Mouse (Mus musculus) naive thymus-derived CD4-positive, alpha-beta T cell, adult 2 months (primary cell): ENCODE measurements at regions not wholly inside any gene's neighbourhood (a gene's known extent, or its start where the extent isn't known, plus 50 kb on each side); places are given as distances from the start of the nearest gene placed in this dataset.
A peak's percentile ranks its signal among the peaks of the same experiment; 100 is the strongest.
"Not testable (repeated sequence)": the region's sequence is repeated elsewhere in the genome, so short reads cannot be mapped to it uniquely, and the experiment has no call there.

Experiments used
- DNase-seq: peaks from one replicate; pipeline ENCODE4 v3.0.0-alpha.2; 2011; ENCODE audit warnings: low read depth

- peak; percentile 39 for DNase-seq
Observed at GRCm38 (mm10) chr1:164744955-164745608, 51.4 kb upstream of the Dpt start.

DNA sequence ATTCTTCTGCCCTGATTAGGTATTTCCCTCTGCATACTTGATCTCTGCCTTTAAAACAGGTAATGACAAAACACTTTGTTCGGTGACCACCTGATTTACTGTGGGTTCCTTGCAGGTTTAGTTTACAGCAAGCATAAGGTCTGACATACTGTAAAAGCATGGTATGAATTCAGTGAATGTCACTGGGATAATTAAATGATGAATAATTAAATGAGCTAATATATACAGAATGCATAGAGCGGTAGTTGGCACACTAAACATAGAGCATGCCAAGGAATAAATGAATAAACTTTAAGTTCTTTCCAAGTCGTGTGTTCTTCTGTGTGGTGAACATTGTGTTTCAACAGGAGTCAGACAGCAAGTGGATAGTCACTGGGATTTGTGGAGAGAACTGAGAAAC, 51.9 kb upstream of the Dpt start:
- no peak for DNase-seq

DNA sequence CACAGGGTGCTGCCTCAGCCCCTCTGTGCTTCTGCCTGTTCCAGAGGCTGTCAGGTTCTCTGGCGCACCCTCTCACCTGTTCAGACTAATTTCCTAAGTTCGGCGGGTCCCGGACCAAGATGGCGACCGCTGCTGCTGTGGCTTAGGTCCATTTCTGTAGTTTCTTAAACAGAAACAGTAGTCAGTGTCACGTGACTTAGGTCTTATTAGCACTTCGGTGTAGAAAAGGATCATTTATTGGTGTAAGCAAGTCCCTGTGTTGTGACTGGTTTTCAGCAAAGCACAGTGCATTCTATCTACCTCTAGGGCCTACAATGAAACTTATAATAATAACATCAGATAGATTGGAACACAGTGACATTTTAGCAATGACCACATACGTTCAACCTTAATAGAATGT, 53.5 kb upstream of the Dpt start:
- not testable (repeated sequence) for DNase-seq

DNA sequence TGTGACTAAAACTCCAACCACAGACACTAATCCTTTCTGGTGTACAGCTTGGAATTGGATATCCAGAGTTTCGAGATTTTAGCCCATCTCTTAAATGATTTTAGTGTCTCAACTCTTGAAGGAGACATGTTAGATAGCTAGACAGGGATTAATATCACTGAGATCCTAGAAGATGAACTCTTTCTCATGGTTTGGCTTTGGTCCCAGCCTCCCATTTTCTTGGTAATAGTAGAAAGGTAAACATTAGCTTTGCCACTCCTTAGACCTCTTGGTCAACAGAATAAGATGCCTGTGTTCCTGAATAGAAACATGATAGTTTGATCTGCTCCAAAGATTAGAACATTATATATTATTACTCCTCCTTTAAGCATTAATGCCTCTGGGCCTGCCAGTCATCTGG, 60.8 kb upstream of the Dpt start:
- DNase-seq, result no peak

GRCm38 (mm10) chr1:164733741-164734140, 62.7 kb upstream of the Dpt start:
- DNase-seq, result no peak

GRCm38 (mm10) chr1:164722054-164722453, 74.4 kb upstream of the Dpt start:
- no peak for DNase-seq

DNA sequence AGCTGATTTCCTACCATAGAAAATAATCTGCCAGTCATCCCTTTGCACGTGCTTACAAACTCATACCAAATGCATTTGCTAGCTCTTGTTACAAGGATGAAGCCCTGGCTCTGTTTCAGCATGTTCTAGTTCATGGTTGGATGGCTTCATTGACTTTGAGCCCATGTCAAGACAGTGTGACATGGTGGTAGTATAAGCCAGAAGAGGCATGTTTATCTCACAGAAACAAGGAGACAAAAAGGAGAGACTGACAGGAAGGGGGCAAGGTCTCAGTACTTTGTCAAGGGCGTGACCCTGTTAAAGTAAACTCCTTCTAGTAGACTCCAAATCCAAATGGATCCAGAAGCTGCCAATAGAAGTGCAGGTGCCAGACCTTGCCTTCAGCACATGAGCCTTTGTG, 81.5 kb upstream of the Dpt start:
- no peak for DNase-seq

GRCm38 (mm10) chr1:164713798-164714551, 82.5 kb upstream of the Dpt start:
- DNase-seq, result no peak

- DNase-seq, result no peak
Observed at GRCm38 (mm10) chr1:164712514-164712913, 83.9 kb upstream of the Dpt start.

- no peak for DNase-seq
Observed at GRCm38 (mm10) chr1:164704397-164705091, 91.9 kb upstream of the Dpt start.

DNA sequence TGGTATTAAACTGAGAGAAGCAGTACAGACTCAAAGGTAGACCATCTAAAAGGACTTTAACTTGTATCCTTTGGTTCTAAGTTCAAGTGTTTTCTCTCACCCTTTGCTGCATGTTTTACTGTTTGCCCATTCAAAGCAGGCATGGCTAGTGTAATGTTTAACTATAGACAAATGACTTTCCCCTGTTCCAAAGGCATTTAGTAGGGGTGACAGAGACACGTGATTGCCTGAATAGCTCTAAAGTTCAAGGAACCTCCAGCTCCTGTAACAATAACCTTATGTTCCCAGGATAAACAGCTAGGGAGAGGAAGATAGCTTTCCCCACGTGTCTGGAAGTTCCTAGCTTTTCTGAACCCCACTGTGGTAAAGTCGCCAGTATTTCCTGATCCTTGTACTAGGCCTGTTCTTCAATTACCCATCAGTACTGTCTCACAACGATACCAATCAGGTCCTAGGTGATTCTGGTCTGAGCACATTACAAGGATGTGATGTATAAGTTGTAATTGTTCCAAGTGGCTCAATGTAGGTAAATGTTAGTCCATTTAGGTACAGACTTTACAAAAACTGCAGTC, 92.8 kb upstream of the Dpt start:
- no peak for DNase-seq

DNA sequence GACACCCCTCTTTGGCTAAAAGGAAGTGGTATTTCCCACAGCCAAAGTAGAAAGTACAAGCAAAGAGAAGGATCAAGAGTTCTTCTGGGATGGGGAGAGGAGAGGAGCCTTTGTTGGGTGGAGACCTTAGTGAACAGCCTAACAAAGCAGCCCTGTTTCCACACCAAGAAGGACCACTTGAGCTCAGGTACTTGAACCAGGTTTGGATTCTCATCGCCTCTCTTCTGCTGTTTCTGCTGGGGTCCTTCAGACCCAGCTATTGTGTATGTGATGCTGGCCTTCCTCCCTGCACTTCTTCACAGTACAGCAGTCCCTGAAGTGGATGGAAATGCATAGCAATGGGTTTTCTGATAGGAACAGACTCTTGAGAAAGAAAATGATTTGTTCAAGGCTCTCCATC, 106.4 kb upstream of the Dpt start:
- no peak for DNase-seq

GRCm38 (mm10) chr1:164689311-164689710, 107.1 kb upstream of the Dpt start:
- DNase-seq, result no peak

- DNase-seq, result no peak
Observed at GRCm38 (mm10) chr1:164684437-164684836, 112.0 kb upstream of the Dpt start.

GRCm38 (mm10) chr1:164683788-164684187, 112.7 kb upstream of the Dpt start:
- no peak for DNase-seq

DNA sequence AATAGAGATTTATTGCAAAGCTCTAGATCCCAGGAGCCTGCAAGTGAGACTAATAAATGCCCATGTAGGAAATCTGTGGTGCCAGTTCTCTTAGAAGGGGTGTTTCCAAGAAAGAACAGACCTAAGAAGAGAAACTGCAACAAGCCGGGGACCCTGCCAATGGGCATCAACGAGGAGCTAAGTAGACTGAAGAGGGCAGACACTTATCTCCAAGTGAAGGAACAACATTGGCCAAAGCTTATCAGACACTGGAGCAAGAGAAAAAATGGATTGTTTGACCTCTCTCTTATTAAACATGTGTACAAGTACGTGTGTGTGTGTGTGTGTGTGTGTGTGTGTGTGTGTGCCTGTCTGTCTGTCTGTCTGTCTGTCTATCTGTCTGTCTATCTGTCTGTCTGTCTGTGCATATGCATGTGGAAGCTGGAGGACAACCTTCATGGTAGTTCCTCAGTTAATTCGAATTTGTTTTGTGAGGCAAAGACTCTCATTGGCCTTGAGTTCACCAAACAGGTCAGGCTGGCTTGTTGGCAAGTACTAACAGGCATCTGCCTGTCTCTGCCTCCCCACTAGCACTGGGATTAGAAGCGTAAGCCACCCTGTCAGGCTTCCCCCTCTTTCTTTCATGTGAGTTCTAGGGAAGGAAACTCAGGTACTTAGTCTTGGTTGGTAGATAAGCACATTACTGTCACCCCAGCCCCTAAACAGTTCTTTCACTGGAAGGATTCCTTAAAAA, 113.4 kb upstream of the Dpt start:
- DNase-seq, result no peak

DNA sequence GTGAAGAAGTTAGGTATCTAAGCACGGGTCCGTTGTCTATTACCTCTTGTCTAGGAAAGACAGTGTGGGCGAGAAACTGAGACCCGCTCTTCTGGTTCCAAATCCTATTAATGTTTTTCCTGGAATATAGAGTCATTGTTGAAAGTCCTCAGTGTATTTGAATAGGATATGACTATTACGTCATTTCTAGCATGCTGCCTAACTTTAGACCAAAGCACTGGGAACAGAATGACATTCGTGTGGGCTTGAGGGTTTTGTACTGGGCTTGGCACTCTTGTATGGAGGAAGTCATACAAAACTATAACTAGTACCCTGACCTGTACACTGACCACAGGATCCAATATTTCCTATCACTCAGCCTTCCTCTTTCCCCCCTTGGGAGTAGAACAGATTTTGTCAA, 114.0 kb upstream of the Dpt start:
- no peak for DNase-seq

DNA sequence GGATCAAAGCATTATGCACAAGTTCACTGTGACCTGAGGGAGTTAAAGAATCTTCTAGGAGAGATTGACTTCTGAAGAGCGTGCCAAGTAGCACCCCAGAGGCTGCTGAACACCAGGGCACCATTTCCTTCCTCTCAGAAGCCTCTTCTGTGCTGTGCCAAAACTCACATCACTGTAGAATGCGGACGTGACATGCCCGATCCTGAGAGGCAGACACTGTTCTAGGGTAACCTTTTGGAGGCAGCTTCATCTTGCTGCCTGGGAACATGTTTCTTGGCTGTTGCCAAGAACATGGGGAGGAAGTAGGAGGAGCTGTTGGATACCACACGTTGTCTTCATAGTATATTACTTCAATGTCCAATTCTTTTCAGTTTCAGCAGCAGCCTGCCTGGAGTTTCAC, 114.9 kb upstream of the Dpt start:
- no peak for DNase-seq

DNA sequence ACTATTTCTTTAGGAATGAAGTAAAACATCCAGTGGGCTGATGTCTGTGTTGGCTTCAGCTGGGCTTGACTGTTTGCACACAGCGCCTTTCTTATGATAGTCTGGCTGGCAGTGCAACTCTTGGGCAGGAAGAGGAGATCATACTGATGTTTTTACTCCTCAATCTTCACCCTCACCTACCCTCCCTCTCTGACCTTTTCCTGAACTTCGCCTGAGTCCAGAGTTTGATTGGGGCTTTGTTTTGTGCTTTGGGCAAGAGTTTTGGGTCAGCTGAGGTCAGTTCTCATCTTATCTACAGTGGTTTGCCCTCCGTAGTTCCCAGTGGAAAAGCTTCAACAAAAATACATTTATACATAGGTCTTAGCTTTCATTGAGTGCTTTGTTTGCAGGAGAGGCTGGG, 118.1 kb upstream of the Dpt start:
- DNase-seq, result no peak

DNA sequence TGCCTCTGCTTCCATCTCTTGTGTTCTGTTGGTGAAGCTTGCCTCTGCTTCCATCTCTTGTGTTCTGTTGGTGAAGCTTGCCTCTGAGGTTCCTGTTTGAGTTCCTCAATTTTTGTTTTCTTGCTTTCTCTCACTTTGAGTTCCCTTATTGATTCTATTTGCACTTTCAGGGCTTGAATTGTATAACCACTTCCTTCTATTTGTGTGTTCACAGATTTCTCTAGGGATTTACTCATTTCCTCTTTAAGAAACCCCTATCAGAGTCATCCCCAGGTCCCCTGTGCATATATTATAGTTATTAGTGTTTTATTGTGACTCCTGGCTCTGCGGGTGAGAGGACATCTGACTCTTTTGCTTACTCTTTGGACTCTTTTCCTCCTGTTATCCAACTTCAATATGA, 144.2 kb upstream of the Dpt start:
- DNase-seq, result no peak

DNA sequence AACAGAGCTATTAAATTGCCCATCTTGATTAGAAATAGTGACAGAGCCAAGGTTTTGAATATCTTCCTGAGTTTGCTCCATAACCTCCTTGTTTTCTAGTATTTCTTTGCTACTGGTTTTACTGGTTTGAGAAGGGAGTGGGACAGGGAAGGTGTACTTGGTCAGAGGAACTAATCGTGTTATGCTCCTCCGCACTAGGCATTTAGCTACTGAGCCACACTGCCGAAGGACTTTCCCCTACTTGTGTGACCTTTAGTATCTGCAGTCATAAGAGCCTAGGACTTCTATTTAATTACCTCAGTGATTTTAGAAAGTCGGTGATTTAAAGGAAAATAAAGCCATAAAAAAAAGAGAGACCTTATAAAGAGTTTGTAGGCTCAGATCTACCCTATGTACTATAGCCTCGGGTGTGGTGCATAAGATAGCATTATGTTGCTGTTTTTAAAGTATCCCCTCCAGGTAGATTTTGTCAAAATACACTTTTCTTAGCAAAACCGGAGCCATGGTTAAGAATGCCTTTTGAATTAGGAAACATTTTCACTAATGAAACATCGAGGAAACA, 158.5 kb upstream of the Dpt start:
- no peak for DNase-seq

DNA sequence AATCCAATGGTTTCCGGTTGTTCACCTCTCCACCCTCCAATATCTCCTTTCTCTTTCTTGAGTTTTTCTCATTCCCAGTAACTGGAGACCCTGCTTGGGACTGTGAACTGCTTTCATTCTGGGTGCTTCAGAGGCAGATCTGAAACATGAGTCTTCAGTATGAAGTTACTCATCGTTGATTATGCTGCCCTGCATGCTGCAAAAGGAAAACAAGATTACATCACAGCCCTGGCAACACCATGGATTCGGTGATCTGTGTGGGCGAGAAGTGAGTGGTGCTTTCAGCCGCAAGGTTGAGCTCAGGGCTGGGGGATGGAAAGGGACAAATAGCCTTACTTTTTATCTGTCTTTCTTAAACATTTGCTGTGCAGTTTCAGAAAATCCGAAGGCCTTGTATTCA, 164.8 kb upstream of the Dpt start:
- no peak for DNase-seq
